Mouse (Mus musculus) C2C12 (cell line): Measurements from ENCODE around the gene Slc31a2. TPM values are rescaled to one million over a fixed set of nuclear protein-coding genes. Genes with fewer than 3 reads are reported as not detected.

Experiments used
- H3K27me3 ChIP-seq: one replicate; pipeline ENCODE4 v1.6.1; 2011; ENCODE audit not compliant: control insufficient read depth, insufficient read depth, insufficient read length
- H3K36me3 ChIP-seq: one replicate; pipeline ENCODE4 v1.6.1; 2011; ENCODE audit not compliant: control insufficient read depth, insufficient read depth
- H3K4me3 ChIP-seq: one replicate; pipeline ENCODE4 v1.5.1; 2011; ENCODE audit warnings: mild to moderate bottlenecking, control low read depth; ENCODE audit not compliant: poor library complexity, insufficient read depth, severe bottlenecking
- H3K79me2 ChIP-seq: one replicate; pipeline ENCODE4 v1.6.1; 2011; ENCODE audit not compliant: control insufficient read depth, insufficient read depth
- H3K79me3 ChIP-seq: one replicate; pipeline ENCODE4 v1.6.1; 2011; ENCODE audit warnings: low read depth, control low read depth
- H3ac ChIP-seq: one replicate; pipeline ENCODE3; 2011; ENCODE audit warnings: low read depth; ENCODE audit not compliant: control insufficient read depth, insufficient read length
- CEBPB ChIP-seq: IDR thresholded peaks from one replicate; pipeline ENCODE4 v1.6.1; 2011; ENCODE audit warnings: low read depth, mild to moderate bottlenecking, control low read depth, moderate library complexity
- CTCF ChIP-seq: IDR thresholded peaks from one replicate; pipeline ENCODE4 v1.5.1; 2011; ENCODE audit not compliant: control insufficient read depth, insufficient read depth, insufficient read length
- FOSL1 ChIP-seq: IDR thresholded peaks from one replicate; pipeline ENCODE4 v1.8.0; 2011; ENCODE audit warnings: mild to moderate bottlenecking, low read length; ENCODE audit not compliant: poor library complexity, insufficient read depth, severe bottlenecking
- MAX ChIP-seq: IDR thresholded peaks from one replicate; pipeline ENCODE4 v1.6.1; 2011; ENCODE audit warnings: mild to moderate bottlenecking, control low read depth
- MYOD1 ChIP-seq: IDR thresholded peaks from one replicate; pipeline ENCODE4 v1.6.1; 2011; ENCODE audit warnings: low read depth; ENCODE audit not compliant: control insufficient read depth, insufficient read length
- MYOG ChIP-seq: IDR thresholded peaks from one replicate; pipeline ENCODE4 v1.6.1; 2011; ENCODE audit not compliant: control insufficient read depth, insufficient read length; ENCODE audit errors: extremely low read depth
- USF1 ChIP-seq: IDR thresholded peaks from one replicate; pipeline ENCODE4 v1.6.1; 2011; ENCODE audit warnings: low read depth, mild to moderate bottlenecking, control low read depth, moderate library complexity
- polyA plus RNA-seq: library from polyadenylated mRNA; unstranded; fragments of >200 nt; fragmentation: generic; extraction: Trizol; gene quantifications from one replicate; pipeline ENCODE4 v1.2.1, GENCODE M21; 2012; ENCODE audit warnings: missing spikeins

Slc31a2 gene
- polyA plus RNA-seq, 1 experiment, result 3.1 TPM

DNA sequence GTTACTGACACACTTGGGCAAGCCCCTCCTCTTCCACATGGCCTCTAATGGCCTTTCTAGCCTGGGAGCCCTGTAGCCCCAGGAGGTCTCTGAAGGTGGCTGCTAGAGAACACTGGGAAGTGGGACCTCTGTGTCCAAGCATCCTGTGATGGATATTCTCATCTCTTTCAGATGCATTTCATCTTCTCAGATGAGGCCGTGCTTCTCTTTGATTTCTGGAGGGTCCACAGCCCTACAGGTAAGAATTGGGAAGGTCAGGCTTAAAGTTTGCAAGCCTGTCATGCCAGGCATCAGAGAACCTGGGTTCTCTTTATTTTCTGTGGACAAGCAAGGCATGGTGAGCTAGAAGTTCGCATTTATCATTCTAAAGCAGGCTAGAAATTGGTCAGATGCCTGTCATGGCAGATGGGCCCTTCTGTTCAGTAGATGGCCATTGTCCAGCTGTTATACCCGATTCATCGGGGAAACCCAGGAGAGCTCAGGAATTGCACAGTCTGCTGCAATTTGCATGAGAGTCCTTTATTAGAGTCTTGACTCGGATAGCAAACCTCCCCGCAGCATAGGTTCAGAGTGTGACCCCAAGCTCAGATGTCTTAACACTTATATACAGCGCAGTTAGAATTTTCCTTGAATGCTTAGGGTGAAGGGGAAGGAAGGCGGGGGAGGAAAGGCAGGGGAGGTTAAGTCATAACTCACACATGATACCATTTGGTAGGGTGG lies 30.3 kb downstream of the Slc31a2 start:
- Histone ChIP-seq H3K27me3 (no peaks in the 10 kb centered on the region), H3K4me3 (no peak overlapping the region), H3ac (no peak overlapping the region), H3K79me3 (no peaks in the 10 kb centered on the region), H3K36me3 (no peaks in the 10 kb centered on the region), H3K79me2 (no peaks in the 10 kb centered on the region)
- TF ChIP-seq MYOD1, result no peak
- TF ChIP-seq MYOG, result no peak
- no peak for TF ChIP-seq CTCF
- TF ChIP-seq USF1, result no peak

DNA sequence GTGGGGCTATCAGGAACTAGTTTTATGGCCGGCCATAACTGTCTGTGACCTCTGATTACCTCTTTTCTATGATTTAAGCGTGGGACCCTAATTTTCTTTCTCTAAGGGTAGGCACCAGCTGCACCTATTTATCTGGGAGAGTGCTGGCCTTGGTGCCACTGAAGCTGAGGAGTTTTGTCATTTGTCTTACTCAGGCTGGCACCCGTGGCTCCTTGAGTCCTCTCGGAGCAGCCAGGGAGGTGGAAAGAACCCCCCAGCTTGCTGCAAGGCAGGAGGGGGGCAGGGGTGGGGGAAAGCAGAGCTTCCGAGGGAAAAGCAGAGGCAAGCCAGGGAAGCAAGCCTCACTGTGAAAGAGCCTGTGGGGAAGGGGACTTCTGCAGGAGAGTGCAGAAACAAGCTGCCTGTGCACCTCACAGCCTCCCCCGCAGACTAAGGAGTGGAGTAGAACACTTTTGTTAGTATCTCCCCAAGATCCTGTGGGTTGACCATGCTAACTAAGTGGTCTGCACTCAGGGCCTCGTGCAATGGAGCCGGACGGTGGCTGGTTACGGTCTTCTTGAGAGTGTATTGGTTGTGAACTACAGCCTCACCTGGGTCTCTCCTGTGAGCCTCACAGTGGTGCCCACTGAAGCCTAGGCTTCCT lies 31.0 kb downstream of the Slc31a2 start:
- H3K79me3 ChIP-seq, result no peaks in the 10 kb centered on the region
- peaks cover 6% of the 10 kb centered on the region for H3K36me3 ChIP-seq
- H3K27me3 ChIP-seq, result no peaks in the 10 kb centered on the region
- H3K79me2 ChIP-seq, result no peaks in the 10 kb centered on the region
- H3K4me3 ChIP-seq, result no peak overlapping the region
- H3ac ChIP-seq, result no peak overlapping the region
- no peak for TF ChIP-seq USF1
- TF ChIP-seq FOSL1, result no peak
- no peak for TF ChIP-seq CTCF
- no peak for TF ChIP-seq CEBPB
- no peak for TF ChIP-seq MAX
- TF ChIP-seq MYOG, result no peak
- TF ChIP-seq MYOD1, result no peak

DNA sequence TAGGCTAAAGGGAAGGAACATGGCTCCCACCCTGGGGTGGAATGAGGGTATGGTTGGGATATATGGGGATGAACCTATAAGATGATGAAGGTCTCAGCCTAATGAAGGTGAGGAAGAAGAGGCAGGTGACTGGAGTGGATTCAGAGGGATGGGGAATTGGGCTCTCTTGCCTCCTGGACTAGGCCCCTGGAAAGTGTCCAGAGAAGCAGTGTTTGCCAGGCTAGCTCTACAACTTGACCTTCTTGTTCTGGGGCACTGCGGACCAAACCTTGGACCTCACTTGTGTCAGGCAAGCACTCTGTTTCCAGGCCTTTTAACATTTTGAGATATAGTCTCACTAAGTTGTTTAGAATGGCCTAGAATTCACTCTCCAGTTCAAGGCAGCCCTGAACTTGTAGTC lies 32.4 kb downstream of the Slc31a2 start:
- Histone ChIP-seq H3ac (no peak overlapping the region), H3K36me3 (peaks cover 8% of the 10 kb centered on the region), H3K27me3 (no peaks in the 10 kb centered on the region), H3K79me2 (no peaks in the 10 kb centered on the region), H3K79me3 (no peaks in the 10 kb centered on the region), H3K4me3 (no peak overlapping the region)
- no peak for TF ChIP-seq USF1
- no peak for TF ChIP-seq FOSL1
- TF ChIP-seq MYOD1, result no peak
- no peak for TF ChIP-seq MAX
- no peak for TF ChIP-seq MYOG
- no peak for TF ChIP-seq CTCF
- TF ChIP-seq CEBPB, result no peak

DNA sequence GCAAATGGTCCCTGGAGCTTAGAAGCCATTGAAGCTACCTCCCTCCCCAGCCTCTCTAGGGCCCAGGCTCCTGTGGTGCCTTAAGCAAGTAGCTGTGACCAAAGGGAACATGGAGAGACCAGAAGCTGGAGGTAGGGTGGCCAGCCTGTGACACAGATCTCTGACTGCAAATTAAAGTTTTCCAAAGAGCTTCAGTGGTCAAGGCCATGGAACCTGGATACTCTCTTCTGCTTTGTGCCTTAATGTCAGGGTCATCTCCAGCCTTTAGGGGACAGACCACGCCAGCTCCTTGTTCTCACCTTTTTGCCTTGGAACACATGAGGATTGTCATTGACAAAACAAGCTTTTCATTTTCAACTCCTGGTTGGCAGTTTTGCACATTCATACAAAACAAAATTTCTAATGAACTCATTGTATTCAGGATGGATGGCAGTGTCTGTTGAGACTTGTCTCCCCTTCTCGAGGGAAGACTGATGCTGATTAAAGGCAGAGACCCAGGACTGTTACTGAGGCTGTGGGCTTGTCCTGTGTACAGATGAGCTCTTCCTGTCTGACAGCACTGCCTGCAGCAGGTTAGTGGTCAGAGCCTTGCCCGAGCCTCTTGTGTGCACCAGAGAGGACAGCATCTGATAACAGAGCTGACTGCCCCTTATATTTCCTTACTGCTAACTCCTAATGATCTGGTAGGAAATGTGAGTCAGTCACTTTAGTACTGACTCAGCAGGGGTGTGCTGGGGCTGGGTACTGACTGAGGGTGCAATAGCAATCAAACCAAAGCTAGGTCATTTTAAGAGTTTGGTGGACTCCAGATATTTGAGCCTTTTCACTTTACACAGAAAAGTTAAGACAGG lies 35.1 kb downstream of the Slc31a2 start:
- Histone ChIP-seq H3K4me3 (no peak overlapping the region), H3K79me3 (no peaks in the 10 kb centered on the region), H3K79me2 (no peaks in the 10 kb centered on the region), H3ac (no peak overlapping the region), H3K36me3 (peaks cover 17% of the 10 kb centered on the region), H3K27me3 (no peaks in the 10 kb centered on the region)
- TF ChIP-seq MYOG, result no peak
- no peak for TF ChIP-seq CTCF
- no peak for TF ChIP-seq MAX
- no peak for TF ChIP-seq CEBPB
- TF ChIP-seq FOSL1, result no peak
- no peak for TF ChIP-seq USF1
- TF ChIP-seq MYOD1, result no peak

DNA sequence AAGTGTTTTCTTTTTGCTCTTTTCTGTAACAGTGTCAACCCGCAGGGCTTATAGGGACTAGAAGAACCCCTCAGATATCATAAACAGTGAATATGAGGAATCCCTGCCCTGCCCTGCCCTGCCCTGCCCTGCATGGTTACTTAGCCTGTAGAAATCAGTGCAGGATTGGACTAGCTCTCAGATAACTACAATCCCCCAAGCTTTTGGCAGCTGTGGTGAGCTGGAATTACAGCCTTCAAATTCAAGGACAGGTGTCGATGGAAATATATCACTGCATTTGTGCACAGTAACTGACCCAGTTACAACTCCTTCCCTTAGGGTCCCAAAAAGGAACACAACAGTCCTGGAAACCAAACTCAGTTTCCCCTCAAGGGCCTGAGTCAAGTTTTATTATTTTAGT lies 37.6 kb downstream of the Slc31a2 start:
- Histone ChIP-seq H3K36me3 (peaks cover 33% of the 10 kb centered on the region), H3K27me3 (no peaks in the 10 kb centered on the region), H3K79me2 (no peaks in the 10 kb centered on the region), H3ac (no peak overlapping the region), H3K79me3 (no peaks in the 10 kb centered on the region), H3K4me3 (no peak overlapping the region)
- TF ChIP-seq MAX (no peak), MYOD1 (no peak), USF1 (no peak), MYOG (no peak), FOSL1 (no peak), CEBPB (no peak), CTCF (no peak)
